Mouse (Mus musculus) kidney, postnatal 0 days (tissue): ENCODE results near the gene Tmem100. TPM values are rescaled to one million over a fixed set of nuclear protein-coding genes. Genes with fewer than 3 reads are reported as not detected.

Experiments
- ATAC-seq: fragments of 200-750 bp; cut with Nextera tagmentation; replicated peaks from 2 replicates; pipeline ENCODE4 v1.8.0; 2017; ENCODE audit warnings: low read depth, moderate number of reproducible peaks, moderate TSS enrichment, moderate library complexity; ENCODE audit not compliant: low FRiP score
- DNase-seq: peaks from one replicate; pipeline ENCODE4 v3.0.0-alpha.2; 2016; ENCODE audit warnings: low spot score
- H3K27ac ChIP-seq: fragments of 300-500 bp; sonication (generic); 2 replicates; pipeline ENCODE4 v1.5.1; 2014; ENCODE audit warnings: mild to moderate bottlenecking
- H3K27me3 ChIP-seq: fragments of 300-500 bp; sonication (generic); 2 replicates; pipeline ENCODE4 v1.6.1; 2014; ENCODE audit warnings: low read length, mixed read lengths; ENCODE audit not compliant: insufficient read depth
- H3K36me3 ChIP-seq: fragments of 300-500 bp; sonication (generic); 2 replicates; pipeline ENCODE4 v1.6.1; 2014; ENCODE audit warnings: low read length, mixed read lengths; ENCODE audit not compliant: insufficient read depth
- H3K4me1 ChIP-seq: fragments of 300-500 bp; sonication (generic); replicated peaks from 2 replicates; pipeline ENCODE4 v1.6.1; 2014; ENCODE audit warnings: antibody characterized with exemption, low read length, mixed read lengths; ENCODE audit not compliant: insufficient read depth
- H3K4me2 ChIP-seq: fragments of 300-500 bp; sonication (generic); 2 replicates; pipeline ENCODE4 v1.6.1; 2014; ENCODE audit warnings: mild to moderate bottlenecking, low read length, moderate library complexity, mixed read lengths
- H3K4me3 ChIP-seq: fragments of 300-500 bp; sonication (generic); replicated peaks from 2 replicates; pipeline ENCODE4 v1.5.1; 2014; ENCODE audit warnings: low read depth, low read length
- H3K9ac ChIP-seq: fragments of 300-500 bp; sonication (generic); 2 replicates; pipeline ENCODE4 v1.6.1; 2014; ENCODE audit warnings: low read depth, low read length
- H3K9me3 ChIP-seq: fragments of 300-500 bp; sonication (generic); replicated peaks from 2 replicates; pipeline ENCODE4 v1.6.1; 2016; ENCODE audit warnings: low read length, inconsistent platforms, mixed read lengths
- CTCF ChIP-seq: IDR thresholded peaks from 2 replicates; pipeline ENCODE4 v1.5.1; 2016; ENCODE audit warnings: antibody characterized with exemption, low read depth, mild to moderate bottlenecking, moderate library complexity
- WGBS: fragments of 180-500 bp; shearing (Covaris S2); extraction: QIAGEN DNeasy Blood & Tissue Kit; methylation state at CpG from one replicate; pipeline ENCODE4 v1.1.7; 2014; 5-methylcytosine and 5-hydroxymethylcytosine counted together
- polyA plus RNA-seq: library from polyadenylated mRNA; unstranded; fragments of >200 nt; fragmentation: Nextera tagmentation; extraction: Ambion mirVana; gene quantifications from 2 replicates; pipeline ENCODE4 v1.2.1, GENCODE M21; 2015

Gene Tmem100
- polyA plus RNA-seq, 1 experiment from 2014 or later: 37.3 TPM

DNA sequence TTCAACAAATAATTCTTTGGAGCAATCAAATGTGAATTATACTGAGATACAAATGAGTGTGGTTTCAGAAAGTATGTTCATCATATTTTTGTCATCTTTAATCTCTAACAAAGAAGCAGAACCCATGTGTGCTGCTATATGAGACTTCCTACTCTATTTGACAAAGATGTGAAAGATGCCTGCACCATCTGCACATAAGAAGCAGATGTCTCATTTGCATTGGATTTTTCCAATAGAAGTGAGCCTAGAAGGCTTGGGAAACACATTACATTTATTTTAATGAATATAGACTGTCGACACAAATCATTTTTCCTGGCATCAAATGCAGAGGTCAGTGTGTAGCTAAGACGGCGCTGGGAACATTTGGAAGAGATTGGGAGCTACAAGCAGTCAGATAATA lies 52.9 kb downstream of the Tmem100 start:
- H3K4me1 ChIP-seq: no peaks in the 10 kb centered on the region
- no peak overlapping the region for H3K9ac ChIP-seq
- no peak overlapping the region for H3K4me2 ChIP-seq
- WGBS: 81% methylated on average over 3 of the region's 3 CpGs
- no peak overlapping the region for H3K4me3 ChIP-seq
- no peaks in the 10 kb centered on the region for H3K9me3 ChIP-seq
- DNase-seq: no peak
- no peak for ATAC-seq
- H3K27ac ChIP-seq: no peak overlapping the region
- no peak for TF ChIP-seq CTCF
- no peaks in the 10 kb centered on the region for H3K36me3 ChIP-seq
- H3K27me3 ChIP-seq: no peaks in the 10 kb centered on the region

GRCm38 (mm10) chr11:90084166-90084565 lies 54.0 kb downstream of the Tmem100 start:
- DNase-seq: peak; percentile 69
- Histone ChIP-seq H3K4me1 (no peaks in the 10 kb centered on the region), H3K4me2 (no peak overlapping the region), H3K9ac (no peak overlapping the region), H3K27ac (no peak overlapping the region), H3K4me3 (no peak overlapping the region), H3K36me3 (no peaks in the 10 kb centered on the region), H3K9me3 (no peaks in the 10 kb centered on the region), H3K27me3 (no peaks in the 10 kb centered on the region)
- TF ChIP-seq CTCF: no peak
- ATAC-seq: no peak
- 48% methylated on average over 5 of the region's 5 CpGs for WGBS

Other genes starting within 250 kb of the Tmem100 start
- 11.7 and 13.9 TPM in 2 replicates for gene Pctp, start 27.5 kb upstream of the Tmem100 start, polyA plus RNA-seq
- gene Gm45716, start 157.3 kb downstream of the Tmem100 start, polyA plus RNA-seq: 13.9 and 14.3 TPM in 2 replicates
- 29.8 and 32.6 TPM in 2 replicates for gene Mmd, start 219.1 kb downstream of the Tmem100 start, polyA plus RNA-seq